Mouse (Mus musculus): ENCODE results near the gene Agxt2. TPM values are rescaled to one million over a fixed set of nuclear protein-coding genes. Genes with fewer than 3 reads are reported as not detected.

The Agxt2 gene
- not detected for polyA plus RNA-seq (2012; fragmentation: generic; extraction: Trizol)

GRCm38 (mm10) chr15:10358039-10358948 is at the start of gene Agxt2:
Gene Agxt2 (plus strand): TSS chr15:10358532.
- H3K4me2 ChIP-seq (ENCODE audit: low read depth) = no peak within 1 kb of the TSS
- H3K4me3 ChIP-seq = no peak within 1 kb of the TSS
- no peaks in the 10 kb centered on the region for H3K36me3 ChIP-seq (ENCODE audit: control insufficient read depth, insufficient read depth)
- no peaks in the 10 kb centered on the region for H3K27me3 ChIP-seq (ENCODE audit: control insufficient read depth, insufficient read depth, insufficient read length)
- no peaks in the 10 kb centered on the region for H3K79me2 ChIP-seq (ENCODE audit: control insufficient read depth, insufficient read depth)
- no peak within 1 kb of the TSS for H3ac ChIP-seq (ENCODE audit: control insufficient read depth, insufficient read length)
- TF ChIP-seq MYOG (IDR thresholded peaks at IDR 0.05; ENCODE audit: control insufficient read depth in 1 of 3, insufficient read depth in 1 of 3, insufficient read length in 2 of 3, low read depth in 2 of 3) (no peak), MYOD1 (IDR thresholded peaks at IDR 0.05; ENCODE audit: control insufficient read depth in 1 of 3, insufficient read length in 2 of 3, low read depth in 2 of 3) (no peak), E2F4 (IDR thresholded peaks at IDR 0.05; ENCODE audit: insufficient read depth) (no peak), TCF3 (IDR thresholded peaks at IDR 0.05; ENCODE audit: insufficient read length, low read depth) (no peak), REST (IDR thresholded peaks at IDR 0.05; ENCODE audit: insufficient read depth, insufficient read length) (no peak), USF1 (IDR thresholded peaks at IDR 0.05; ENCODE audit: low read depth) (no peak), MAX (IDR thresholded peaks at IDR 0.05; ENCODE audit: low read depth) (no peak)

GRCm38 (mm10) chr15:10311826-10312225 is 46.5 kb upstream of the Agxt2 start:
- Histone ChIP-seq H3K79me2 (ENCODE audit: control insufficient read depth, insufficient read depth) (no peaks in the 10 kb centered on the region), H3K4me3 (no peak overlapping the region), H3K27me3 (ENCODE audit: control insufficient read depth, insufficient read depth, insufficient read length) (no peaks in the 10 kb centered on the region), H3K36me3 (ENCODE audit: control insufficient read depth, insufficient read depth) (no peaks in the 10 kb centered on the region), H3ac (ENCODE audit: control insufficient read depth, insufficient read length) (no peak overlapping the region), H3K4me2 (ENCODE audit: low read depth) (no peak overlapping the region)
- TF ChIP-seq USF1 (IDR thresholded peaks at IDR 0.05; ENCODE audit: low read depth) = no peak
- no peak for TF ChIP-seq MYOD1 (IDR thresholded peaks at IDR 0.05; ENCODE audit: control insufficient read depth in 1 of 3, insufficient read length in 2 of 3, low read depth in 2 of 3)
- no peak for TF ChIP-seq E2F4 (IDR thresholded peaks at IDR 0.05; ENCODE audit: insufficient read depth)
- TF ChIP-seq CEBPB (IDR thresholded peaks at IDR 0.05; ENCODE audit: insufficient read depth, poor library complexity, severe bottlenecking) = no peak
- no peak for TF ChIP-seq TCF12 (IDR thresholded peaks at IDR 0.05; ENCODE audit: insufficient read depth, poor library complexity, severe bottlenecking)
- TF ChIP-seq SRF (IDR thresholded peaks at IDR 0.05; ENCODE audit: control insufficient read depth, insufficient read length, low read depth) = no peak
- no peak for TF ChIP-seq MAX (IDR thresholded peaks at IDR 0.05; ENCODE audit: low read depth)
- no peak for TF ChIP-seq TCF3 (IDR thresholded peaks at IDR 0.05; ENCODE audit: insufficient read length, low read depth)
- no peak for TF ChIP-seq POLR2A (IDR thresholded peaks at IDR 0.05; ENCODE audit: insufficient read length, low read depth)
- TF ChIP-seq MYOG (IDR thresholded peaks at IDR 0.05; ENCODE audit: control insufficient read depth in 1 of 3, insufficient read depth in 1 of 3, insufficient read length in 2 of 3, low read depth in 2 of 3) = no peak
- no peak for TF ChIP-seq POLR2AphosphoS2 (IDR thresholded peaks at IDR 0.05; ENCODE audit: insufficient read length, low read depth)
- TF ChIP-seq REST (IDR thresholded peaks at IDR 0.05; ENCODE audit: insufficient read depth, insufficient read length) = no peak

GRCm38 (mm10) chr15:10313522-10314455 is 44.5 kb upstream of the Agxt2 start:
- Histone ChIP-seq H3K79me2 (ENCODE audit: control insufficient read depth, insufficient read depth) (no peaks in the 10 kb centered on the region), H3K27me3 (ENCODE audit: control insufficient read depth, insufficient read depth, insufficient read length) (no peaks in the 10 kb centered on the region), H3K4me2 (ENCODE audit: low read depth) (no peak overlapping the region), H3K4me3 (no peak overlapping the region), H3K36me3 (ENCODE audit: control insufficient read depth, insufficient read depth) (no peaks in the 10 kb centered on the region), H3ac (ENCODE audit: control insufficient read depth, insufficient read length) (no peak overlapping the region)
- no peak for TF ChIP-seq REST (IDR thresholded peaks at IDR 0.05; ENCODE audit: insufficient read depth, insufficient read length)
- no peak for TF ChIP-seq SRF (IDR thresholded peaks at IDR 0.05; ENCODE audit: control insufficient read depth, insufficient read length, low read depth)
- no peak for TF ChIP-seq TCF3 (IDR thresholded peaks at IDR 0.05; ENCODE audit: insufficient read length, low read depth)
- TF ChIP-seq POLR2A (IDR thresholded peaks at IDR 0.05; ENCODE audit: insufficient read length, low read depth) = no peak
- TF ChIP-seq MYOD1 (IDR thresholded peaks at IDR 0.05; ENCODE audit: control insufficient read depth in 1 of 3, insufficient read length in 2 of 3, low read depth in 2 of 3) = no peak
- TF ChIP-seq E2F4 (IDR thresholded peaks at IDR 0.05; ENCODE audit: insufficient read depth) = no peak
- TF ChIP-seq USF1 (IDR thresholded peaks at IDR 0.05; ENCODE audit: low read depth) = no peak
- no peak for TF ChIP-seq MAX (IDR thresholded peaks at IDR 0.05; ENCODE audit: low read depth)
- no peak for TF ChIP-seq CEBPB (IDR thresholded peaks at IDR 0.05; ENCODE audit: insufficient read depth, poor library complexity, severe bottlenecking)
- no peak for TF ChIP-seq POLR2AphosphoS2 (IDR thresholded peaks at IDR 0.05; ENCODE audit: insufficient read length, low read depth)
- TF ChIP-seq MYOG (IDR thresholded peaks at IDR 0.05; ENCODE audit: control insufficient read depth in 1 of 3, insufficient read depth in 1 of 3, insufficient read length in 2 of 3, low read depth in 2 of 3) = no peak
- no peak for TF ChIP-seq TCF12 (IDR thresholded peaks at IDR 0.05; ENCODE audit: insufficient read depth, poor library complexity, severe bottlenecking)

- Histone ChIP-seq H3K79me2 (ENCODE audit: control insufficient read depth, insufficient read depth) (no peaks in the 10 kb centered on the region), H3K36me3 (ENCODE audit: control insufficient read depth, insufficient read depth) (no peaks in the 10 kb centered on the region), H3K4me3 (no peak within 1 kb of the TSS), H3K27me3 (ENCODE audit: control insufficient read depth, insufficient read depth, insufficient read length) (no peaks in the 10 kb centered on the region), H3K4me2 (ENCODE audit: low read depth) (no peak within 1 kb of the TSS), H3ac (ENCODE audit: control insufficient read depth, insufficient read length) (no peak within 1 kb of the TSS)
- TF ChIP-seq MAX (IDR thresholded peaks at IDR 0.05; ENCODE audit: low read depth) = no peak
- TF ChIP-seq REST (IDR thresholded peaks at IDR 0.05; ENCODE audit: insufficient read depth, insufficient read length) = no peak
- TF ChIP-seq USF1 (IDR thresholded peaks at IDR 0.05; ENCODE audit: low read depth) = no peak
- no peak for TF ChIP-seq TCF12 (IDR thresholded peaks at IDR 0.05; ENCODE audit: insufficient read depth, poor library complexity, severe bottlenecking)
- TF ChIP-seq POLR2AphosphoS2 (IDR thresholded peaks at IDR 0.05; ENCODE audit: insufficient read length, low read depth) = no peak
- no peak for TF ChIP-seq POLR2A (IDR thresholded peaks at IDR 0.05; ENCODE audit: insufficient read length, low read depth)
- no peak for TF ChIP-seq CEBPB (IDR thresholded peaks at IDR 0.05; ENCODE audit: insufficient read depth, poor library complexity, severe bottlenecking)
- TF ChIP-seq SRF (IDR thresholded peaks at IDR 0.05; ENCODE audit: control insufficient read depth, insufficient read length, low read depth) = no peak
These were observed 33.3 kb upstream of the Agxt2 start, which contains the start of gene Gm21973 for GRCm38 (mm10) chr15:10325080-10325479. Gene Gm21973 (plus strand): TSS chr15:10325380.
